Mouse (Mus musculus) ES-Bruce4 (cell line): ENCODE results near the gene Camta1.

Experiments used
- CTCF ChIP-seq: IDR thresholded peaks from one replicate; pipeline ENCODE4 v1.8.1; 2011; ENCODE audit warnings: low read depth, low read length
- POLR2A ChIP-seq: IDR thresholded peaks from one replicate; pipeline ENCODE4 v1.8.1; 2011; ENCODE audit warnings: low read length; ENCODE audit not compliant: insufficient read depth

GRCm38 (mm10) chr4:151729116-151729515 is 132.6 kb downstream of the Camta1 start:
- TF ChIP-seq CTCF (no peak), POLR2A (no peak)
